Mouse (Mus musculus) brain, adult 10 weeks (tissue): ENCODE measurements around the gene Slc2a2. TPM values are rescaled to one million over a fixed set of nuclear protein-coding genes. Genes with fewer than 3 reads are reported as not detected.

Experiments used
- polyA plus RNA-seq: library from polyadenylated mRNA; stranded (reverse); fragments of 350-450 nt; fragmentation: Illumina TruSeq; extraction: RNeasy Lipid Tissue Mini Kit (QIAGEN cat#74804); gene quantifications from one replicate; pipeline ENCODE4 v1.2.3, GENCODE M21; 2015; ENCODE audit warnings: low read depth, low replicate concordance

Slc2a2 gene
- polyA plus RNA-seq: not detected

DNA sequence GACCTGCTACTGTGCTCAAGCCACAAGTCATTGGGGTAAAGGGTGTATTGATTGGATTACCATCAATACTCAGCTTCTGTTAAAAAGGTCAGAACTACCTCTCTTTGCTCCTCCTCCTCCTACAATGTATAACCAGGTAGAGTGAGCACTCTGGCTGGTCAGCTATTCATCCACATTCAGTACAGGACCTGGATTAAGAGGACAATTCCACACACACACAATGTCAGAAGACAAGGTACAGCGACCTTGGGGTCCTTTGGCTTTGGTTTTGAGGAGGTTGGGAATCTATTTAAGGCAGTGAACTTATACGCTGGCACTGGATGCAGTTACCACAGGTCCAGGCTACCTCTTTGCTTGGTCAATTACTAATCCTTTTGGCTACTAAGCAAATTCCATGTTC is at the start of gene Slc2a2:
TSS of gene Slc2a2 (plus strand) at position 107 of the 400 bp plus-strand sequence.

Other genes with a start within 250 kb of the Slc2a2 start
- gene Eif5a2, start 83.4 kb downstream of the Slc2a2 start, polyA plus RNA-seq: 44.9 TPM
- 502 TPM for gene Rpl22l1, start 107.5 kb downstream of the Slc2a2 start, polyA plus RNA-seq
- not detected for gene Gm1527, start 194.7 kb downstream of the Slc2a2 start, polyA plus RNA-seq